Mouse (Mus musculus) testis, adult 2 months (tissue): ENCODE results near the gene Gm10644.

Experiments
- CTCF ChIP-seq: fragments of 200-500 bp; IDR thresholded peaks from 2 replicates; pipeline ENCODE4 v1.5.1; 2012; ENCODE audit warnings: low read depth, mild to moderate bottlenecking, inconsistent platforms, low read length, moderate library complexity; ENCODE audit not compliant: control insufficient read depth, insufficient read depth, insufficient replicate concordance
- POLR2A ChIP-seq: fragments of 200-500 bp; IDR thresholded peaks from 2 replicates; pipeline ENCODE4 v1.6.1; 2012; ENCODE audit warnings: low read depth, mild to moderate bottlenecking, inconsistent platforms, low read length, moderate library complexity; ENCODE audit not compliant: control insufficient read depth

- TF ChIP-seq CTCF (no peak), POLR2A (no peak)
Measured at GRCm38 (mm10) chr8:83964015-83964765, 9.2 kb upstream of the Gm10644 start.
